Mouse (Mus musculus): ENCODE measurements around the gene Olfr878.

DNA sequence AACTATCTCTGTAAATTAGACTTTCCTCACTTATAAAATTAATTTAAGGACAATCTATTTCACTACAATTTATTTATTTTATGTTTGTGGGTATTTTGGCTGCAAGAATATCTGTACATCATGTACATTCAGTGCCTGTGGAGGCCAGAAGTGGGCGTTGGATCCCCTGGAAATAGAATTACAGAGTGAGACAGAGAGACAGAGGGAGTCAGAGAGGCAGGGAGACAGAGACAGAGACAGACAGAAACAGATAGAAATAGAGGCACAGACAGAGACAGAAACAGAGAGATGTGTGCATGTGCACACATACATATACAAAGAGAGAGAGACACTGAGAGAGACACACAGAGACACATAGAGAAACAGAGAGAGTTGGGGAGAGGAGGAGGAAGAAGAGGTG, 46.1 kb upstream of the Olfr878 start:
- TF ChIP-seq CTCF (IDR thresholded peaks at IDR 0.05; ENCODE audit: low read depth, low read length) (no peak), POLR2A (IDR thresholded peaks at IDR 0.05; ENCODE audit: extremely low read depth, insufficient read depth, low read length) (no peak)
